Mouse (Mus musculus): ENCODE data around the gene Cd164l2. TPM values are rescaled to one million over a fixed set of nuclear protein-coding genes. Genes with fewer than 3 reads are reported as not detected.

Cd164l2 gene
- total RNA-seq, 2 experiments from 2014 or later, result 0.74 TPM; not detected in 1

GRCm38 (mm10) chr4:133252089-133252488 lies 40.2 kb downstream of the Cd164l2 start:
- DNase-seq (ENCODE audit: low spot score in 2 of 2), result no peak

GRCm38 (mm10) chr4:133253412-133253811 lies 41.5 kb downstream of the Cd164l2 start:
- no peak for DNase-seq (ENCODE audit: low spot score in 2 of 2)

GRCm38 (mm10) chr4:133255392-133255791 lies 43.5 kb downstream of the Cd164l2 start:
- DNase-seq (ENCODE audit: low spot score in 2 of 2), result no peak

- DNase-seq (ENCODE audit: low spot score in 2 of 2), result no peak
Observed at GRCm38 (mm10) chr4:133256820-133257219, 44.9 kb downstream of the Cd164l2 start.

GRCm38 (mm10) chr4:133257230-133257629 lies 45.3 kb downstream of the Cd164l2 start:
- DNase-seq (ENCODE audit: low spot score in 2 of 2), result no peak

- DNase-seq (ENCODE audit: low spot score in 2 of 2), result no peak
Observed at GRCm38 (mm10) chr4:133257798-133258408, 46.0 kb downstream of the Cd164l2 start.

- no peak for DNase-seq (ENCODE audit: low spot score in 2 of 2)
Observed at GRCm38 (mm10) chr4:133261641-133262374, 49.9 kb downstream of the Cd164l2 start.

- no peak for DNase-seq (ENCODE audit: low spot score in 2 of 2)
Observed at GRCm38 (mm10) chr4:133262375-133262765, 50.4 kb downstream of the Cd164l2 start.

- no peak for DNase-seq (ENCODE audit: low spot score in 2 of 2)
Observed at GRCm38 (mm10) chr4:133262882-133263281, 51.0 kb downstream of the Cd164l2 start, which contains the start of gene Sytl1. Sytl1 (minus strand) TSS chr4:133263113.

- DNase-seq (ENCODE audit: low spot score in 2 of 2), result no peak
Observed at GRCm38 (mm10) chr4:133263756-133264155, 51.8 kb downstream of the Cd164l2 start.

- DNase-seq (ENCODE audit: low spot score in 2 of 2), result no peak
Observed at GRCm38 (mm10) chr4:133264559-133264958, 52.6 kb downstream of the Cd164l2 start.

GRCm38 (mm10) chr4:133265297-133265696 lies 53.4 kb downstream of the Cd164l2 start:
- no peak for DNase-seq (ENCODE audit: low spot score in 2 of 2)

GRCm38 (mm10) chr4:133265759-133266158 lies 53.8 kb downstream of the Cd164l2 start:
- no peak for DNase-seq (ENCODE audit: low spot score in 2 of 2)

- DNase-seq (ENCODE audit: low spot score in 2 of 2), result no peak
Observed at GRCm38 (mm10) chr4:133266248-133266880, 54.4 kb downstream of the Cd164l2 start.

- no peak for DNase-seq (ENCODE audit: low spot score in 2 of 2)
Observed at GRCm38 (mm10) chr4:133268931-133269330, 57.0 kb downstream of the Cd164l2 start.

- no peak for DNase-seq (ENCODE audit: low spot score in 2 of 2)
Observed at GRCm38 (mm10) chr4:133269596-133269995, 57.7 kb downstream of the Cd164l2 start.

- DNase-seq (ENCODE audit: low spot score in 2 of 2), result no peak
Observed at GRCm38 (mm10) chr4:133270929-133271328, 59.0 kb downstream of the Cd164l2 start.

Small RNA genes within 50 kb of the gene (microRNA-seq; reads per million reads assigned to microRNA genes)
- 1.1 reads per million for gene Mir7017

Other genes starting within 250 kb of the Cd164l2 start
- gene Fgr, start 238.0 kb upstream of the Cd164l2 start, total RNA-seq (2021), result under 1 TPM; 0.47 to 0.78 TPM
- 100 to 1,000 TPM; 107 to 112 TPM for gene Ahdc1, start 200.9 kb upstream of the Cd164l2 start, total RNA-seq (2021)
- gene Wasf2, start 81.6 kb upstream of the Cd164l2 start, total RNA-seq (2021), result 100 to 1,000 TPM; 110 TPM
- not detected for gene Gpr3, start 405 bp downstream of the Cd164l2 start, total RNA-seq (2021)
- 1 to 10 TPM; 2.3 to 2.6 TPM for gene Map3k6, start 28.7 kb downstream of the Cd164l2 start, total RNA-seq (2021)
- 1 to 10 TPM; 1.0 TPM for gene Sytl1, start 51.0 kb downstream of the Cd164l2 start, total RNA-seq (2021)
- 10 to 100 TPM; 28.7 to 29.1 TPM for gene Tmem222, start 65.7 kb downstream of the Cd164l2 start, total RNA-seq (2021)
- gene Wdtc1, start 141.3 kb downstream of the Cd164l2 start, total RNA-seq (2021), result 10 to 100 TPM; 43.1 to 45.0 TPM
- 10 to 100 TPM; 24.1 to 24.4 TPM for gene Slc9a1, start 157.6 kb downstream of the Cd164l2 start, total RNA-seq (2021)